Mouse (Mus musculus) stomach, embryonic 16.5 days (tissue): Measurements from ENCODE around the gene Cenph. TPM values are rescaled to one million over a fixed set of nuclear protein-coding genes. Genes with fewer than 3 reads are reported as not detected.

Experiments
- ATAC-seq: fragments of 200-750 bp; cut with Nextera tagmentation; 2 replicates; pipeline ENCODE4 v1.8.0; 2017; ENCODE audit warnings: moderate number of reproducible peaks, moderate TSS enrichment; ENCODE audit not compliant: insufficient read depth, low FRiP score
- H3K27ac ChIP-seq: fragments of 300-500 bp; sonication (generic); 2 replicates; pipeline ENCODE4 v1.5.1; 2014; ENCODE audit warnings: low read length
- H3K27me3 ChIP-seq: fragments of 300-500 bp; sonication (generic); 2 replicates; pipeline ENCODE4 v1.6.1; 2014; ENCODE audit warnings: low read length, control low read depth, mixed read lengths; ENCODE audit not compliant: control insufficient read depth, insufficient read depth
- H3K36me3 ChIP-seq: fragments of 300-500 bp; sonication (generic); 2 replicates; pipeline ENCODE4 v1.6.1; 2014; ENCODE audit warnings: low read length; ENCODE audit not compliant: control insufficient read depth, insufficient read depth
- H3K4me1 ChIP-seq: fragments of 300-500 bp; sonication (generic); 2 replicates; pipeline ENCODE4 v1.6.1; 2014; ENCODE audit warnings: low read length, control low read depth, mixed read lengths; ENCODE audit not compliant: control insufficient read depth, insufficient read depth
- H3K4me2 ChIP-seq: fragments of 300-500 bp; sonication (generic); 2 replicates; pipeline ENCODE4 v1.6.1; 2014; ENCODE audit warnings: low read depth, low read length, mixed read lengths
- H3K4me3 ChIP-seq: fragments of 300-500 bp; sonication (generic); replicated peaks from 2 replicates; pipeline ENCODE4 v1.5.1; 2014; ENCODE audit warnings: mild to moderate bottlenecking, low read length
- H3K9ac ChIP-seq: fragments of 300-500 bp; sonication (generic); 2 replicates; pipeline ENCODE4 v1.6.1; 2014; ENCODE audit warnings: low read length
- H3K9me3 ChIP-seq: fragments of 300-500 bp; sonication (generic); replicated peaks from 2 replicates; pipeline ENCODE4 v1.6.1; 2016; ENCODE audit warnings: low read length, control low read depth; ENCODE audit not compliant: control insufficient read depth
- WGBS: fragments of 180-500 bp; shearing (Covaris S2); extraction: QIAGEN DNeasy Blood & Tissue Kit; methylation state at CpG from one replicate; pipeline ENCODE4 v1.1.7; 2014; 5-methylcytosine and 5-hydroxymethylcytosine counted together
- polyA plus RNA-seq: library from polyadenylated mRNA; unstranded; fragments of >200 nt; fragmentation: Nextera tagmentation; extraction: Ambion mirVana; gene quantifications from 2 replicates; pipeline ENCODE4 v1.2.1, GENCODE M21; 2015

Gene Cenph
- polyA plus RNA-seq, 1 experiment from 2014 or later, result 25.7 TPM

DNA sequence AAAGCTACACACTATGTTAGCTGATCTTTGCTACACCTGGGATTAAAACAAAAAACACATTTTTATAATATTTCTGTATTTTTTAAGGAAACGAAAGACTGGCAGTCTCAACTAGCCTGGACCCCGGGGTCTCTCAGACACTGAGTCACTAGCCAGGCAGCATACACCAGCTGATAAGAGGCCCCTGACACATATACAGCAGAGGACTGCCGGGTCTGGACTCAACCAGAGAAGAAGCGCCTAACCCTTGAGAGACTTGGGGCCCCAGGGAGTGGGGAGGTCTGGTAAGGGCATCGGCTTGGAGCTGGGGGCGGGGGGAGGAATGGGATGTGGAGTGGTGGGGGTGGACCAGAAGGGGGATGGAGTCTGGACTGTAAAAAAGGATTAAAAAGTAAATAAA is 22.7 kb downstream of the Cenph start:
- Histone ChIP-seq H3K9ac (no peak overlapping the region), H3K4me3 (no peak overlapping the region), H3K4me2 (no peak overlapping the region), H3K9me3 (no peaks in the 10 kb centered on the region), H3K27ac (no peak overlapping the region), H3K27me3 (no peaks in the 10 kb centered on the region), H3K4me1 (no peaks in the 10 kb centered on the region), H3K36me3 (no peaks in the 10 kb centered on the region)
- 81% methylated on average over 6 of the region's 6 CpGs for WGBS
- ATAC-seq, result no peak

DNA sequence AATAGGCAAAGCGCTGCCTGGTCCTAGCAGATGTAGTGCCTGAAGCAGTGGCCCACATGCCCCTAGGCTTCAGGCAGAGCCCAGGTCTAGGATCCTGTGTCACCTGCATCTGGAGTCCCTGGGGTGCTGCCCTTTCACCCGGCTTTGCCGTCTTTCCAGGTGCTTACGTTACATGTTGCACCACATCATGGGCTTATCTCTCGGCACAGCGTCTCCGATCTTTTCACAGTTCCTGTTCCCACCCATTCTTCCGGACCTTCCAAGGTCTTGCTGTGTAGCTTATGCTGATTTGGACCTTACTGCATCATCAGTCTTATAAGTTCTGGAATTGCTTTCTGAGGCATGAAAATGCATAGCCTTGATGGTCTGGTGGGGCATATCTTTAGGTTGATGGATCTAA is 23.2 kb downstream of the Cenph start:
- Histone ChIP-seq H3K9ac (no peak overlapping the region), H3K27me3 (no peaks in the 10 kb centered on the region), H3K9me3 (no peaks in the 10 kb centered on the region), H3K36me3 (no peaks in the 10 kb centered on the region), H3K4me2 (no peak overlapping the region), H3K4me3 (no peak overlapping the region), H3K4me1 (no peaks in the 10 kb centered on the region), H3K27ac (no peak overlapping the region)
- WGBS, result 86% methylated on average over 8 of the region's 8 CpGs
- ATAC-seq, result no peak

DNA sequence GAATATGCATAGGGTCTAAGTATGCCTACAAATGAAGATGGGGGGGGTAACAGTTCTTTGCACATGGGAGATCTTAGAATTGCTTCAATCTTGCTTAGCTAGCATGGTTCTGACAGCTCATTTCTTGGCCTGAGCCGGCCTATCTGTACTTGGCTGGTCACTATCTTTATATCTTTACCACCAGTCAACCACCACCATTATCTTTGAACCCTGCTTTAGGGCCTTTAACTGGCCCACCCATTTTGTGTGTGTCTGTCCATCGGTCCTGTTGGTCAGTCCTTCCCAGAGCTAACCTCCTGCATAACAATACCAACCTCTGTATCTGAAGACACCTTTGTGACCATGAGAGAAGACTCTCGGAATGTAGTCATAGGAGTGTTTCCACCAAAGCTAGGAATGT is 24.3 kb downstream of the Cenph start:
- Histone ChIP-seq H3K27me3 (no peaks in the 10 kb centered on the region), H3K9me3 (no peaks in the 10 kb centered on the region), H3K4me2 (no peak overlapping the region), H3K27ac (no peak overlapping the region), H3K4me3 (no peak overlapping the region), H3K4me1 (no peaks in the 10 kb centered on the region), H3K9ac (no peak overlapping the region), H3K36me3 (no peaks in the 10 kb centered on the region)
- WGBS, result 85% methylated on average over 3 of the region's 3 CpGs
- ATAC-seq, result no peak

DNA sequence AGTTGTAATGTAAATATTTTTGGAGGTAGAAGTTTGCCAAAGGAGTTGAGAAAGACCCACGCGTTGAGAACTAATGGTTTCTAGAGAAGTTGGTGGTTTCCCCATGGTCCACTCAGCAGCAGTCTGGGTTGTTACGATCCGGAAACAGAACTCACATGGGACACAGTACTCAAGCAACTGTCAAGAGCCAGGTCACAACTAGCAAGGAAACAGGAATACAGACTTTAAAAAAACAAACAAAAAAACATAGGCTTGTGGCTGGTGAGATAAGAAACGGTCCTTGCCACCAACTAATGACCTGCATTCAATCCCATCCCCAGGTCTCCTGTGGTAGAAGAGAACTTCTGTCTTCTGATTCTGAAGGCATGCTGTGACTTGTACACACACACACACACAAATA is 24.9 kb downstream of the Cenph start:
- no peak for ATAC-seq
- no peak overlapping the region for H3K4me2 ChIP-seq
- no peaks in the 10 kb centered on the region for H3K27me3 ChIP-seq
- no peak overlapping the region for H3K4me3 ChIP-seq
- H3K36me3 ChIP-seq, result no peaks in the 10 kb centered on the region
- H3K27ac ChIP-seq, result no peak overlapping the region
- H3K9me3 ChIP-seq, result no peaks in the 10 kb centered on the region
- WGBS, result 66% methylated on average over 5 of the region's 5 CpGs
- H3K4me1 ChIP-seq, result no peaks in the 10 kb centered on the region
- H3K9ac ChIP-seq, result no peak overlapping the region

DNA sequence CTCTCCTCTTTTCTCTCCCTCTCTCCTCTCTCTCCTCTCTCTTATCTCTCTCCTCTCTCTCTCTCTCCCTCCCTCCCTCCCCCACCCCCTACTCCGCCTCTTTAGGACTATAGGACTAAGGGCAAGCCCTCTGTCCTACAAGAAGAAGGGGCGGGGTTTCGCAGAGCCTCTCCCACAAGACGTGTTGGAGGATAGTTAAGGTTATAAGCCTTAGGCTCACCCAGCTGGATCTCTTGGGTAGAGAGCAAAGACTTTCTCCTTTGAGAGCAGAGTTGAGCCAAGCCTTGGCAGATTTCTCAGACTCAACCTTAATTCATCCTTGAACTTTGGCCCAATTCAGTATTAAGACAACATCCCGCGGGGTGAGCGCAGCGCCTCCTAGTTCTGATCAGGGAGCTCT is 27.1 kb downstream of the Cenph start:
- no peak overlapping the region for H3K9ac ChIP-seq
- no peak overlapping the region for H3K4me2 ChIP-seq
- H3K36me3 ChIP-seq, result no peaks in the 10 kb centered on the region
- no peaks in the 10 kb centered on the region for H3K9me3 ChIP-seq
- H3K4me1 ChIP-seq, result peaks cover 4% of the 10 kb centered on the region
- no peaks in the 10 kb centered on the region for H3K27me3 ChIP-seq
- 50% methylated on average over 8 of the region's 8 CpGs for WGBS
- no peak overlapping the region for H3K27ac ChIP-seq
- no peak overlapping the region for H3K4me3 ChIP-seq
- no peak for ATAC-seq

DNA sequence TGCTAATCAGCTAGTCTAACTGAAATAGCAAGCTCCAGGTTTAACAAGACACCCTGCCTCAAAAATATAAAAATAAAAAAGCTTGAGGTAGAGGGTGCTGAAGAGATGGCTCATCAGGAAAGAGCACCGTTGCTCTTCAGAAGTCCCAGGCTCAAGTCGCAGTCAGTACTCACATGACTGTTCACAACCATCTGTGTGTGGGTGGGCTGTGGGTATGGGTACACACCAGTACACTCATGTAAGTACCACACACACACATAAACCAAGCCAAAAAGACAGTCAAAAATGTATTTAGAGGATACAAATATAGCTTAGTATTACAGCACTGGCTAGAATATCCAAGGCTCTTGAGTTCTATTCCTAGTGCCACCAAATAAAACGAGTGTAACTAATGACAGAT is 29.6 kb downstream of the Cenph start:
- Histone ChIP-seq H3K27ac (no peak overlapping the region), H3K9ac (no peak overlapping the region), H3K36me3 (no peaks in the 10 kb centered on the region), H3K4me3 (no peak overlapping the region), H3K4me1 (peaks cover 11% of the 10 kb centered on the region), H3K27me3 (no peaks in the 10 kb centered on the region), H3K9me3 (no peaks in the 10 kb centered on the region), H3K4me2 (no peak overlapping the region)
- WGBS, result 84% methylated on average over 3 of the region's 3 CpGs
- no peak for ATAC-seq

DNA sequence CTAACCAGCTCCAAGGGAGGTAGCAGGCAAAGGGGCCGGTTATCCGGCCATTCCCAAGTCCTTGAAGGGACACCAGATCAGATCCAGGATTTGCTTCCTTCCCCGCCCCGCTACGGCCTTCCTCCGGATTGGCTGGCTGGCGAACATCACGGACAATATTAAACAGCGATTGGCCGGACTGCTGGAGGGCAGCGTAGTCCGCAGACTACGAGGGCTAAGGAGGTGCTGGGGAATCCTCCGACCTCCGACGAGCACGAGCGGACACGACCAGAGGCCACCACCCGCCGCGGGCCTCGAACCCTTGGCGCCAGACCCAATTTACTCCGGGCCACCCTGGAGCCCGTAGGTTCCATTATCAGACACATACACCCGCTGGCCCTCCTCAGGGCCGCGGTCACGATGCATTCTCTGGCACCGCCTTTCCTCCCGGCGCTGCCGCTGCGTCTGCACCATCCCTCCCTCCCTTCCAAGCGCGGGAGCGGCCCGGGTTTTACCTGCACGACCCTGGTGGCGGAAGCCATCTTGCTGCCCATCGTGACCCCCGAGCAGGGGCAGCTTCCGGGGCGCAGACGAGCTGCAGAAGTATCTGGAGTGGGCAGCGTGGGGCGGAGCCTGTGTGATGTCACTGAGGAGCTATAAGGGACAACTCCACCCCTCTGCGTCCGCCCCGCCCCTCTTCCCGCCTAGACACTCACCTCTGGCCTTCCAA is 31.5 kb downstream of the Cenph start, which contains the start of gene Mrps36:
TSS of gene Mrps36 (minus strand) at position 624 of the 709 bp plus-strand sequence.
- H3K27ac ChIP-seq, result peak within 1 kb of the TSS; percentile 98
- H3K9ac ChIP-seq, result peak within 1 kb of the TSS; percentile 93
- H3K9me3 ChIP-seq, result no peaks in the 10 kb centered on the region
- peaks cover 11% of the 10 kb centered on the region for H3K4me1 ChIP-seq
- peak within 1 kb of the TSS; percentile 68 for H3K4me2 ChIP-seq
- H3K27me3 ChIP-seq, result no peaks in the 10 kb centered on the region
- WGBS, result under 1% methylated on average over 52 of the region's 52 CpGs
- ATAC-seq, result peak; percentile 95
- H3K36me3 ChIP-seq, result no peaks in the 10 kb centered on the region
- H3K4me3 ChIP-seq, result peak within 1 kb of the TSS; percentile 94

DNA sequence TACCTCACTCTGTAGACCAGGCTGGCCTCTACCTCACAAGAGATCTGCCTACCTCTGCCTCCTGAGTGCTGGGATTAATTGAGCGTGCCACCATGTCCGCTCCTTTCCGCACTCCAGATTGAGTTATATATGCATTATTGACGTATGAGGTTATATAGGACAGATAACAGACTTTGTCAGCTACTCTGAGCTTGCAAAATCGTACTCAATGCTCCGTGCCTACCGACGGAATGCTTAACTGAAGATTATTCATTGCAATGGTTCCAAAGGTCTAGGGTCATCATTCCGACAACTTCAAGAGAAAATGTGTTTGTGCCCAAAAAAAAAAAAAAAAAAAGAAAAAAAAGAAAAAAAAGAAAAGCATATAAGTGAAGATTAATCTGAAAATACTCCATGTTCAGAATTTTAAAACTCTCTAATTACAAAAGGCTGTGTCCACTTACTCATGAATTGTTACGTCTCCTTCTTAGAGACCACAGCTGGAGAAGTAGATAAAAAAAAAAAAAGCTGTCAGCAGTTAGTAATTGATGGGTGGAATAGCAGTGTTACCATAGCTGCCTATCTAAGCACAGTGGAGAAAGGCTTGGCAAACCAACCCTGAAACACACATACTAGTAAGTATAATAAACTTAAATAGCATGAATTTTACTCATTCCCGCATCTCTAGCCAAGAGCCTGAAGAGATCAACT is 32.2 kb downstream of the Cenph start:
- 42% methylated on average over 11 of the region's 11 CpGs for WGBS
- no peaks in the 10 kb centered on the region for H3K9me3 ChIP-seq
- peak overlapping the region; percentile 94 for H3K4me3 ChIP-seq
- H3K4me2 ChIP-seq, result peak overlapping the region; percentile 68
- H3K27ac ChIP-seq, result peak overlapping the region; percentile 98
- H3K4me1 ChIP-seq, result peaks cover 11% of the 10 kb centered on the region
- peak overlapping the region; percentile 93 for H3K9ac ChIP-seq
- no peaks in the 10 kb centered on the region for H3K36me3 ChIP-seq
- no peaks in the 10 kb centered on the region for H3K27me3 ChIP-seq
- ATAC-seq, result peak; percentile 19

DNA sequence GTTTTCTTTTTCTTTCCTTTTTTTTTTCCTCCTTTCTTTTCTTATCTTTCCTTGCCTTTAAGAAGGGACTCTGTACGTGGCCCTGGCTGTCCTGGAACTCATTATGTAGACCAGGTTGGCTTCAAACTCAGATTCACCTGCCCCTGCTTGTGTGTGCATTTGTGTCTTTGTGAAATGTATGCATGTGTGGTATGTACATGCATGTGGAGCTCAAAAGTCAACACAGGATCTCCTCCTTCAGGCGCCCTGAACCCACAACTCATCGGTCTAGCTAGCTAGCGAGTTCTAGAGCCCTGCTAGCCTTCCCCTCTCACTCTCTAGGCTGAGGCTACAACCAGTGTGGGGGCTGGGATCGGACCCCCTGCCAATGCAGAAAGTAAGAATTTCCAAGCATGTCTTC is 32.9 kb downstream of the Cenph start:
- Histone ChIP-seq H3K36me3 (no peaks in the 10 kb centered on the region), H3K27me3 (no peaks in the 10 kb centered on the region), H3K4me1 (peaks cover 11% of the 10 kb centered on the region), H3K4me2 (0 out of 2 replicates have a peak overlapping the region, but pooled peaks have one; percentile 68), H3K9ac (no peak overlapping the region), H3K4me3 (no peak overlapping the region; the same call in 1 of the 2 replicates), H3K27ac (no peak overlapping the region), H3K9me3 (no peaks in the 10 kb centered on the region)
- WGBS, result 83% methylated on average over 5 of the region's 5 CpGs
- ATAC-seq, result no peak
